Mouse (Mus musculus) right cerebral cortex, postnatal 36 days (tissue): ENCODE results near the gene Selenon.
A peak's percentile ranks its signal among the peaks of the same experiment; 100 is the strongest.
"Not testable (repeated sequence)": the region's sequence is repeated elsewhere in the genome, so short reads cannot be mapped to it uniquely, and the experiment has no call there.

ENCODE experiments used
- DNase-seq, 2 experiments: peaks; one replicate each; pipeline ENCODE4 v3.0.0; 2022; ENCODE audit warnings: low spot score in 2 of 2, mixed read lengths in 1 of 2

Gene Selenon

GRCm38 (mm10) chr4:134510845-134511411, 41.0 kb downstream of the Selenon start, which contains the start of gene Aunip:
Gene Aunip, plus strand, starts transcription at chr4:134510999.
- DNase-seq, result peak; percentile 68 to 81

DNA sequence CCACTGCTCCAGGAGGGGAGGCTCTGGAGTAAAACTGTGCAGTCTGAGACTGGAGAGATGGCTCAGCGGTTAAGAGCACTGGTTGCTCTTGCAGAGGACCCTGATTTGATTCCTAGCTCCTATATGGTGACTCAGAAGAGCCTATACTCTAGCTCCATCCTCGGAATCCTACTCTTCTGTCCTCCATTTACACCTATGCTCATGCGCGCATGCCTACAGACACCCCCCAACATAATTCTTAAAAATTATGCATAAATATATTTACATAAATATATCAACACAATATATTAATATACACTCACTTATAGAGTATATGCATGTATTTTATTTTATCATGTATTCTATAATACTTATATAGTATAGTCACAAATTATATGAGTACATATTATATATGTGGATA, 41.6 kb downstream of the Selenon start:
- DNase-seq, result no peak

GRCm38 (mm10) chr4:134506713-134507112, 45.3 kb downstream of the Selenon start:
- no peak for DNase-seq

GRCm38 (mm10) chr4:134505966-134506594, 45.9 kb downstream of the Selenon start:
- no peak for DNase-seq

GRCm38 (mm10) chr4:134505303-134505789, 46.6 kb downstream of the Selenon start:
- DNase-seq, result no peak

DNA sequence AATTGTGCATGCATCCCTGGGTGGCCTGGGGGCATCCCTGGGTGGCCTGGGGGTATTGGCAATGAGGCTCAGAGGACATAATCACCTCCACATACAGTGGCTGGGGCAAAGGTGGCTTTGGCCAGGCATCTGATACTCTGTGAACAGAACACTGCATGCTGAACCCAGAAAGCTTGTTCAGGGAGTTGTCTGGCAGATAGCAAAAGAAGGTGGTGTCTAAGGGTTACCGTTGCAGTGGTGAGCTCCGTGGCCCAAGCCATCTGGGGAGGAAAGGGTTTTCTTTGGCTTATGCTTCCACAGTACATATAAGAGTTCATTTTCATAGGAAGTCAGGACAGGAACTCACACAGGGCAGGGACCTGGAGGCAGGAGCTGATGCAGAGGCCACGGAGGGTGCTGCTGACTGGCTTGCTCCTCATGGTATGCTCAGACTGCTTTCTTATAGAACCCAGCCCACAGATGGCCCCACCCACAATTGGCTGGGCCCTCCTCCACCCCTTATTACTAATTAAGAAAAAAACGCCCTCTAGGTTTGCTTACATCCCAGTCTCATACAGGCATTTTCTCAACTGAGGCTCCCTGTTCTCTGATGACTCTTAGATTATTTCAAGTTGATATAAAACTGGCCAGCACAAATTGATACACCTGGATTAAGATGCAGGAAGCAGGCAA, 48.1 kb downstream of the Selenon start:
- DNase-seq, result no peak

GRCm38 (mm10) chr4:134501095-134501494, 50.9 kb downstream of the Selenon start:
- no peak for DNase-seq

DNA sequence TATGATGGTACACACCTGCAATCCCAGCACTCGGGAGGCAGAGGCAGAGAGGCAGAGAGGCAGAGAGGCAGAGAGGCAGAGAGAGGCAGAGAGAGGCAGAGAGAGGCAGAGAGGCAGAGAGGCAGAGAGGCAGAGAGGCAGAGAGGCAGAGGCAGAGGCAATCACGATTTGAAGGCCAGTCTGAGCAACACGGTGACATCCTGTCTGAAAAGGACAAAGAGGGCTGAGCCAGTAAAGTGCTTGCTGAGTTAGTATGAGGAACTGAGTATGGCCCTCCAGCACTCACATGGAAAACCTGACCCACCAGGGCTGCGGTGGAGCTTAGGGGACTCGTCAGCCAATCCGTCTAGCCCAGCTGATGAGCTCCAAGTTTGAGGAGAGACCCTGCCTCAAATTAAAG, 53.0 kb downstream of the Selenon start:
- DNase-seq, result not testable (repeated sequence)

DNA sequence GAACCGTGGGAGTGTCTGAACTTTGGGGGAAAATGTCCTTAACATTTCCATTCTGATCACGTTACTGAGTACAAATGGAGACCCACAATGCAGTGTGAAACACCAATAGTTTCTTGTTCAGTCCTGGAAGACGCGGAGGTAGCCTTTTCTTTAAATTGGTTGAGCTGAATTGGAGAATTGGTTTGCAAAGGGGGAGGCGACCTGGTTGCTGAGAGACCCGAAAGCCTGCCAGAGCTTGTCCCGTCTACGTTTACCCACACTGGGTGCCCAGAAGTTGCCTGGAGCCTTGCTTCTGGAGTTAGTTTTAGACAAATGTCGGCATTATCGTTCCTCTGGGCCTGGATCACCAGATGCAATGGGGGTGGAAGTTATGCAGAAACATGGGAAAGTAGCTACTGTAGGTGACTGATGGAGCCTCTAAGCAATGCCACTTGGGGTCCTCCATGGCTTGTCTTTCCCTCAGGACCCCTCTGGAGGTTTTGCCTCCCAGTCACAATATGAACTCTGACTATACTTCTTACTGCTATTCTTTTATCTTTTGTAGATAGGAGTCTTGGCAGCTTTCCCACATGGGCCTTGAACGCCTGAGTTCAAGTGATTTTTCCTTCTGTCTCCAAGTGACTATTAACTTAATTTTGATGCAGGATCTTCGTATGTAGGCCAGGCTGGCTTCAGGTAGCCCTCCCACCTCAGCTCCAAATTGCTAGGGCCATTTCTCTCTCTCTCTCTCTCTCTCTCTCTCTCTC, 53.8 kb downstream of the Selenon start:
- no peak for DNase-seq

GRCm38 (mm10) chr4:134497223-134497622, 54.7 kb downstream of the Selenon start:
- DNase-seq, result no peak

DNA sequence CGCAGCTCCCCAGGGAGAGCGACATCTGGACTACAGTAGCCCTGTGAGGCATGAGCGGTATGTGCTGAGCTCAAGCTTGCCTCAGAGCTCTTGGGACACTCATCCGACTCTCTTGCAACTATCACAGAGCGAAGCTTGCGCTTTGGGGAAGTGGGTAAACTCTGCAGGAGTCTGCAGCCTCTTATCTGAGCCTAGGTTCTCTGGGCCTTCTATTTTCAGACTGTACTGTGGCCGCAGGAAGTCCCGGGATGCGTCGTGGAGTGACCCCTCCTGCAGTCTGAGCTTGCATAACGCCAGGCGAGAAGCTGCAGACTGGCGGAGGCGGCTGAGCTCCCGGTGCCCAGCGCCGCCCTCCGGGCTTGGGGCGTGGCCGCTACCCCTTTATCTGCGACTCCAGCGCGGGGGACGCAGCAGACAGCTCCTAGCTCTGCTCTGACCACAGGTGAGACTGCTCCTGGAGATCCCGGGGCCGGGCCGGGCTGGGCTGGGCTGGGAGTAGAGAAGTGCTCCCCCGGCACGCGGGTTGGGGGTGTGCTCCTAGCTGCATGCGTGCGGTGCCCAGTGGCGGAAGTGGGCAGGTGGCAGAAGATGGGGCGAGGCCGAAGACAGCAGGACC, 55.3 kb downstream of the Selenon start, which contains the start of gene Paqr7:
TSS of gene Paqr7 (plus strand) at position 103 of the 616 bp plus-strand sequence.
- DNase-seq, result peak; percentile 72 to 84

DNA sequence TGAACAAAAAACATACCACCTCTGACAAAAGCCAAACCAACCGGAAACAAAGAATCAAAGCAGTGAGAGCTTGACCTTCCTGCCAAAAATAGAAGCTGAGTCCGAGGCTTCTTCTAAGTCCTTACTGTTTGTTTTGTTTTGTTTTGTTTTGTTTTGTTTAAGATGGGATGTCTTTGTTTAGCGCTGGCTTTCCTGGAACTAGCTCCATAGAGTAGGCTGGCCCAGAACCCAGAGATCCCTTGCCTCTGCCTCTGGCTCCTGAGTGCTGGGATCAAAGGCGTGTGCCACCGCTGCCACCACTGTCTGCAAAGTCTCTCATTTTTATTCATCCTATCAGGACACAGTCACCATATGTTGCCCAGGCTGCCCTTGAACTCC, 56.4 kb downstream of the Selenon start:
- DNase-seq, result no peak

DNA sequence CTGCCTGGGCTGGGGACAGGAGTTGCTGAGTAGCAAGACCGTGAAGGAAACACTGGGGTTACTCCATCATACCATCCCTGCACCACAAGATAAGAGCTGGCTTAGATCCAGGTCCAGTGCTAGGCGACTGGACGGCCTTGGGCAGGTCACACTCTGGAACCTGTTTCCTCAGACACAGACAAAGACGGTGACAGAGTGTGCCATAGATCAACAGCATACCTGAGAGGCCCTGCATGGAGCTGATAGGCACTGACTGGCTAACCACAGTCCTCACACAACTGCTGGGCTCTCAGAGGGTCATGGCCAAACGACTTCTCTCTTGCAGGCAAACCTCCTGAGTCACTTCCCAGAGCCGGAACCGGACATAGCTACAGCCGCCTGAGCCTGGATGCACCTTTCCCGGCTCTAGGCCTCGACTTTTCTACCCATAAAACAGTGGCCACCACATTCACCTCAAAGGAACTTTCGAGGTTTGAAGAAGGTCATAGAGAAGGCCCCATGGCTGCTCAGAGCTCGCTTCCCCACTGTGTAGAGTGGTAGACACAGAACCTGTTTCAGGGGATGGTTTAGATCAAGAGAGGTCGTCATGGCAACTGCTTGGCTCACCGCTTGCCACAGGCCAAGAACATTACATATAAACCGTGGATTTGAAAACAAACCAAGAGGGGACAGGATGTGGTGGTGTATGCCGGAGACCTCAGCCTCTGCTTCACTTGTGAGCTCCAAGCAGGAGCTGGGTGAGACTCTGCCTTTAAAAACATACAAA, 57.0 kb downstream of the Selenon start:
- no peak for DNase-seq

GRCm38 (mm10) chr4:134494161-134494560, 57.8 kb downstream of the Selenon start:
- DNase-seq, result not testable (repeated sequence)

DNA sequence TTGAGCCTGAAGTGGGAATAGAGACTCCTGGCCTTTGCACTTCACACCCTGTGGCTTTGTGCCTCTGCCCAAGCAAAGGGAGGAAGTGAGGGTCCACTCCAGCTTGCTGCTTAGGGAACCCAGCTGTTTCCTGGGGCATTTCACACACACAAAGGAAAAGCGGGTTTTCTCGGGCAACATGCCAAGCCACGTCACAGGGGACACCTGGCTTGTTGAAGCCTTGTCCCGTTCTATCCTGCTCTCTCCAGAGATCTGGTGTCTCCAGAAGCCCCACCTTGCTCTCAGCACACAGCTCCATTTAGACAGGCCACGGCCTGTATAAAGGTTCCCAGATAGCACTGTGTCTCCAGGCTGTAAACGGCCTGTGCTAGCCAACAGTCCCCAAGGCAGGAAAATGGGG, 60.2 kb downstream of the Selenon start:
- DNase-seq, result no peak

GRCm38 (mm10) chr4:134489986-134490665, 61.8 kb downstream of the Selenon start:
- DNase-seq, result no peak

DNA sequence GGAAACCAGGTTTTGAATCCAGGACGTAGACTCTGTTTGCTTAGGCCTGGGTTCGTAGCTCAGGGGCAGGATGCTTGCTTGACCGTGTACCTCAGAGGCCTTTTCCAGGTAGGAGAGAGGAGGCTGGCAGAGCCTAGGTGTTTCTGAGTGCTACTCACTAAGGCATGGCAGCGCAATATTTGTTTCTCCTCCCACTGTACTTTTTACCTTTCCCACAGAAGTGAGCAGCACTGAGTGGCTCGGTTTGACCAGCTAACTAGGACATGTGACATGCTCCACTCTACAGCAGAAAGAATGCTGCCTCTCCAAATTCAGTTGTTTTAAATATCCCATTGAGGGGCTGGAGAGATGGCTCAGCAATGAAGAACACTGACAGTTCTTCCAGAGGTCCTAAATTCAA, 63.8 kb downstream of the Selenon start:
- no peak for DNase-seq
